Mouse (Mus musculus) inflammation-experienced regulatory T-cells (primary cell): ENCODE data around the gene Afap1l2. TPM values are rescaled to one million over a fixed set of nuclear protein-coding genes. Genes with fewer than 3 reads are reported as not detected.

ENCODE experiments used
- polyA plus RNA-seq, 2 experiments: library from polyadenylated mRNA; unstranded; fragments of 100-300 nt; shearing (Covaris generic); gene quantifications; one replicate each; pipeline ENCODE4 v1.2.1; 2017

Gene Afap1l2
- polyA plus RNA-seq = 1 to 10 TPM; 1.2 to 2.8 TPM

GRCm38 (mm10) chr19:57007781-57008710 lies at the start of gene Afap1l2:
Gene Afap1l2, minus strand, starts transcription at chr19:57008228.

GRCm38 (mm10) chr19:56873816-56874600 lies 134.0 kb downstream of the Afap1l2 start, which contains the start of gene Vwa2:
Gene Vwa2, plus strand, starts transcription at chr19:56874249.

Other genes with a start within 250 kb of the Afap1l2 start
- 10 to 100 TPM; 13.6 to 19.2 TPM for gene Ccdc186, start 186.0 kb downstream of the Afap1l2 start, polyA plus RNA-seq
- gene Tdrd1, start 182.0 kb downstream of the Afap1l2 start, polyA plus RNA-seq = under 1 TPM in 1 of 2 experiments, not detected in 1; 0.05 TPM
- under 1 TPM in 1 of 2 experiments, not detected in 1; 0.24 TPM for gene Vwa2, start 134.0 kb downstream of the Afap1l2 start, polyA plus RNA-seq